Mouse (Mus musculus): Measurements from ENCODE around the gene Fstl5. TPM values are rescaled to one million over a fixed set of nuclear protein-coding genes. Genes with fewer than 3 reads are reported as not detected.

Gene Fstl5
- total and polyA plus RNA-seq, 3 experiments, result not detected

GRCm38 (mm10) chr3:76369910-76370309, 295.8 kb downstream of the Fstl5 start:
- Histone ChIP-seq H3K4me3 (replicated peaks in 1 of 3; ENCODE audit: low read depth in 2 of 3, low read length in 2 of 3, poor library complexity in 1 of 3) (no peak overlapping the region), H3K27me3 (replicated peaks) (no peaks in the 10 kb centered on the region), H3K9me3 (replicated peaks; ENCODE audit: low read length) (peaks cover 7% of the 10 kb centered on the region), H3K4me1 (ENCODE audit: control insufficient read depth in 1 of 2, insufficient read depth in 2 of 2) (no peaks in the 10 kb centered on the region), H3K9ac (ENCODE audit: insufficient read depth, low read depth) (no peak overlapping the region), H3K27ac (ENCODE audit: insufficient read depth, low read depth) (no peak overlapping the region), H3K79me2 (replicated peaks; ENCODE audit: control insufficient read depth, extremely low read depth, insufficient read depth, poor library complexity, severe bottlenecking) (no peaks in the 10 kb centered on the region), H3K4me2 (ENCODE audit: insufficient read depth, low read depth, poor library complexity, severe bottlenecking) (no peak overlapping the region), H3K36me3 (replicated peaks in 1 of 2; ENCODE audit: control insufficient read depth in 1 of 2, insufficient read depth in 1 of 2, low read length in 1 of 2) (no peaks in the 10 kb centered on the region)
- dilution Hi-C loops (cut with MboI; ENCODE audit: extremely low pct_ligation_motif_present, extremely low pct_unique_long_range_greater_than_20kb, low sequenced_read_pairs) (no loop called here), in situ Hi-C loops (cut with MboI; ENCODE audit: low pct_ligation_motif_present, low pct_unique_long_range_greater_than_20kb, low sequenced_read_pairs) (no loop called here)
- no peak for DNase-seq (ENCODE audit: extremely low read depth)
- TF ChIP-seq NELFE (IDR thresholded peaks at IDR 0.05; ENCODE audit: low read depth, low read length), result no peak
- no peak for TF ChIP-seq MAX (IDR thresholded peaks at IDR 0.05; ENCODE audit: low read length)
- no peak for TF ChIP-seq RCOR1 (conservative IDR thresholded peaks at IDR 0.05; ENCODE audit: low read depth, low read length)
- no peak for TF ChIP-seq CHD2 (IDR thresholded peaks at IDR 0.05; ENCODE audit: low read length)
- TF ChIP-seq USF2 (conservative IDR thresholded peaks at IDR 0.05; ENCODE audit: low read depth, low read length), result no peak
- TF ChIP-seq ZKSCAN1 (IDR thresholded peaks at IDR 0.05; ENCODE audit: borderline replicate concordance, low read depth, low read length), result no peak
- TF ChIP-seq CHD1 (IDR thresholded peaks at IDR 0.05; ENCODE audit: low read depth, low read length), result no peak
- TF ChIP-seq ZC3H11A (IDR thresholded peaks at IDR 0.05; ENCODE audit: low read depth, low read length), result no peak
- no peak for TF ChIP-seq POLR2A (IDR thresholded peaks at IDR 0.05; ENCODE audit: low read depth, low read length)
- no peak for TF ChIP-seq ZNF384 (IDR thresholded peaks at IDR 0.05; ENCODE audit: low read depth, low read length)
- no peak for TF ChIP-seq CTCF (conservative IDR thresholded peaks at IDR 0.05 in 1 of 2, IDR thresholded peaks at IDR 0.05 in 1 of 2; ENCODE audit: low read depth in 2 of 2, low read length in 2 of 2)
- no peak for TF ChIP-seq JUN (IDR thresholded peaks at IDR 0.05; ENCODE audit: insufficient read depth, low read depth, low read length)
- TF ChIP-seq MXI1 (IDR thresholded peaks at IDR 0.05; ENCODE audit: low read depth, low read length), result no peak
- TF ChIP-seq USF1 (IDR thresholded peaks at IDR 0.05; ENCODE audit: low read depth, low read length), result no peak
- no peak for TF ChIP-seq KAT2A (IDR thresholded peaks at IDR 0.05; ENCODE audit: insufficient replicate concordance, low read length)
- no peak for TF ChIP-seq BHLHE40 (IDR thresholded peaks at IDR 0.05; ENCODE audit: low read depth, low read length)
- TF ChIP-seq TCF12 (IDR thresholded peaks at IDR 0.05; ENCODE audit: low read depth, low read length), result no peak
- TF ChIP-seq MEF2A (IDR thresholded peaks at IDR 0.05; ENCODE audit: borderline replicate concordance, low read depth, low read length), result no peak
- TF ChIP-seq RAD21 (IDR thresholded peaks at IDR 0.05; ENCODE audit: low read depth, low read length), result no peak

- H3K9ac ChIP-seq (ENCODE audit: insufficient read depth, low read depth), result no peak overlapping the region
- in situ Hi-C loops (cut with MboI; ENCODE audit: low pct_ligation_motif_present, low pct_unique_long_range_greater_than_20kb, low sequenced_read_pairs), result no loop called here
- no peak overlapping the region for H3K4me3 ChIP-seq (replicated peaks in 1 of 3; ENCODE audit: low read depth in 2 of 3, low read length in 2 of 3, poor library complexity in 1 of 3)
- no peaks in the 10 kb centered on the region for H3K4me1 ChIP-seq (ENCODE audit: control insufficient read depth in 1 of 2, insufficient read depth in 2 of 2)
- no peak for DNase-seq (ENCODE audit: extremely low read depth)
- H3K36me3 ChIP-seq (replicated peaks in 1 of 2; ENCODE audit: control insufficient read depth in 1 of 2, insufficient read depth in 1 of 2, low read length in 1 of 2), result no peaks in the 10 kb centered on the region
- no peak overlapping the region for H3K27ac ChIP-seq (ENCODE audit: insufficient read depth, low read depth)
- H3K79me2 ChIP-seq (replicated peaks; ENCODE audit: control insufficient read depth, extremely low read depth, insufficient read depth, poor library complexity, severe bottlenecking), result no peaks in the 10 kb centered on the region
- H3K27me3 ChIP-seq (replicated peaks), result no peaks in the 10 kb centered on the region
- H3K9me3 ChIP-seq (replicated peaks; ENCODE audit: low read length), result peaks cover 24% of the 10 kb centered on the region
- no peak for TF ChIP-seq MAX (IDR thresholded peaks at IDR 0.05; ENCODE audit: low read length)
- no peak for TF ChIP-seq ELF1 (IDR thresholded peaks at IDR 0.05; ENCODE audit: low read depth, low read length)
- no peak for TF ChIP-seq TCF12 (IDR thresholded peaks at IDR 0.05; ENCODE audit: low read depth, low read length)
- no peak for TF ChIP-seq USF2 (conservative IDR thresholded peaks at IDR 0.05; ENCODE audit: low read depth, low read length)
- no peak for TF ChIP-seq EP300 (IDR thresholded peaks at IDR 0.05; ENCODE audit: low read length)
- TF ChIP-seq RCOR1 (conservative IDR thresholded peaks at IDR 0.05; ENCODE audit: low read depth, low read length), result no peak
- no peak for TF ChIP-seq POLR2A (IDR thresholded peaks at IDR 0.05; ENCODE audit: low read depth, low read length)
- no peak for TF ChIP-seq CHD1 (IDR thresholded peaks at IDR 0.05; ENCODE audit: low read depth, low read length)
- no peak for TF ChIP-seq IRF4 (IDR thresholded peaks at IDR 0.05; ENCODE audit: low read depth, low read length)
- TF ChIP-seq PAX5 (IDR thresholded peaks at IDR 0.05; ENCODE audit: low read length), result no peak
- no peak overlapping the region for H3K4me2 ChIP-seq (ENCODE audit: insufficient read depth, low read depth, poor library complexity, severe bottlenecking)
- dilution Hi-C loops (cut with MboI; ENCODE audit: extremely low pct_ligation_motif_present, extremely low pct_unique_long_range_greater_than_20kb, low sequenced_read_pairs), result no loop called here
Measured at GRCm38 (mm10) chr3:76428775-76429372, 354.8 kb downstream of the Fstl5 start.

Measured in CH12.LX (cell line).